Mouse (Mus musculus): ENCODE measurements around the gene Acaa1a. TPM values are rescaled to one million over a fixed set of nuclear protein-coding genes. Genes with fewer than 3 reads are reported as not detected.

Gene Acaa1a
- polyA plus RNA-seq, 1 experiment from 2014 or later = 87.7 TPM

DNA sequence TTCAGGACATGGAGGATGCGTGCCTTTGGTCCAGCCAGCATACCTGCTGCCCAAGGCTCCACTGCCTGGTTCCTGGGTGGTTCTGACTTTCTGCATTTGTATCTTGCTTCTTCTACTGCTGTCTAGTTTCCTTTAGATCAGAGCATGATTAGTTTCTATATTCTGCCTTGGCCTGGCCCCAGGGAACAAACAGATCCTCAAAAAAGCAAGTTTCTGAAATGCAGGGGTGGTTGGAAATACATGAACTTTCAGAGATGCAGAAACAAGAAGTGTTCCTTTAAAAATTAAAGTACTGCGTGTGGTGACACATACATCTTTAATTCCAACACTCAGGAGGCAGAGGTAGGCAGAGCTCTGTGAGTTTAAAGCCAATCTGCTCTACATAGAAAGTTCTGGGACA, 4.6 kb upstream of the Acaa1a start:
- H3K4me3 ChIP-seq (ENCODE audit: low read length) = no peak overlapping the region
- 88% methylated on average over 2 of the region's 2 CpGs for WGBS
- no peak overlapping the region for H3K27ac ChIP-seq (ENCODE audit: low read depth, low read length)
- H3K27me3 ChIP-seq (ENCODE audit: control insufficient read depth, insufficient read depth, low read length) = no peaks in the 10 kb centered on the region
- no peaks in the 10 kb centered on the region for H3K9me3 ChIP-seq (ENCODE audit: control insufficient read depth, low read length)
- no peak overlapping the region for H3K9ac ChIP-seq (ENCODE audit: low read depth, low read length)
- H3K4me2 ChIP-seq (replicated peaks; ENCODE audit: low read depth, low read length) = no peak overlapping the region
- H3K4me1 ChIP-seq (ENCODE audit: control insufficient read depth, insufficient read depth, low read length) = peaks cover 4% of the 10 kb centered on the region; the same call in 1 of the 2 replicates
- H3K36me3 ChIP-seq (ENCODE audit: control insufficient read depth, insufficient read depth, low read length) = no peaks in the 10 kb centered on the region; the same call in 1 of the 2 replicates
- ATAC-seq (ENCODE audit: low FRiP score, low TSS enrichment) = no peak

- H3K4me2 ChIP-seq (replicated peaks; ENCODE audit: low read depth, low read length) = no peak overlapping the region
- H3K4me3 ChIP-seq (ENCODE audit: low read length) = no peak overlapping the region
- H3K4me1 ChIP-seq (ENCODE audit: control insufficient read depth, insufficient read depth, low read length) = peaks cover 8% of the 10 kb centered on the region
- ATAC-seq (ENCODE audit: low FRiP score, low TSS enrichment) = no peak
- no peaks in the 10 kb centered on the region for H3K27me3 ChIP-seq (ENCODE audit: control insufficient read depth, insufficient read depth, low read length)
- 85% methylated on average over 4 of the region's 4 CpGs for WGBS
- no peaks in the 10 kb centered on the region for H3K9me3 ChIP-seq (ENCODE audit: control insufficient read depth, low read length)
- H3K27ac ChIP-seq (ENCODE audit: low read depth, low read length) = no peak overlapping the region
- no peaks in the 10 kb centered on the region; the same call in 1 of the 2 replicates for H3K36me3 ChIP-seq (ENCODE audit: control insufficient read depth, insufficient read depth, low read length)
- H3K9ac ChIP-seq (ENCODE audit: low read depth, low read length) = no peak overlapping the region
Observed at GRCm38 (mm10) chr9:119335571-119335970, 3.9 kb upstream of the Acaa1a start.

GRCm38 (mm10) chr9:119337842-119338241, 1.6 kb upstream of the Acaa1a start:
- Histone ChIP-seq H3K9me3 (ENCODE audit: control insufficient read depth, low read length) (no peaks in the 10 kb centered on the region), H3K9ac (ENCODE audit: low read depth, low read length) (no peak overlapping the region), H3K4me1 (ENCODE audit: control insufficient read depth, insufficient read depth, low read length) (peaks cover 19% of the 10 kb centered on the region), H3K36me3 (ENCODE audit: control insufficient read depth, insufficient read depth, low read length) (no peaks in the 10 kb centered on the region; the same call in 1 of the 2 replicates), H3K27me3 (ENCODE audit: control insufficient read depth, insufficient read depth, low read length) (no peaks in the 10 kb centered on the region), H3K4me3 (ENCODE audit: low read length) (no peak overlapping the region), H3K27ac (ENCODE audit: low read depth, low read length) (no peak overlapping the region), H3K4me2 (replicated peaks; ENCODE audit: low read depth, low read length) (no peak overlapping the region)
- no peak for ATAC-seq (ENCODE audit: low FRiP score, low TSS enrichment)
- WGBS = 75% methylated on average over 14 of the region's 14 CpGs

GRCm38 (mm10) chr9:119338350-119338749, 1.1 kb upstream of the Acaa1a start:
- WGBS = 92% methylated on average over 3 of the region's 3 CpGs
- ATAC-seq (ENCODE audit: low FRiP score, low TSS enrichment) = no peak
- Histone ChIP-seq H3K27ac (ENCODE audit: low read depth, low read length) (no peak overlapping the region), H3K36me3 (ENCODE audit: control insufficient read depth, insufficient read depth, low read length) (peaks cover 5% of the 10 kb centered on the region; the same call in 1 of the 2 replicates), H3K27me3 (ENCODE audit: control insufficient read depth, insufficient read depth, low read length) (no peaks in the 10 kb centered on the region), H3K4me2 (replicated peaks; ENCODE audit: low read depth, low read length) (no peak overlapping the region), H3K9ac (ENCODE audit: low read depth, low read length) (no peak overlapping the region), H3K9me3 (ENCODE audit: control insufficient read depth, low read length) (no peaks in the 10 kb centered on the region), H3K4me1 (ENCODE audit: control insufficient read depth, insufficient read depth, low read length) (peaks cover 19% of the 10 kb centered on the region), H3K4me3 (ENCODE audit: low read length) (no peak overlapping the region)

- no peak overlapping the region for H3K27ac ChIP-seq (ENCODE audit: low read depth, low read length)
- WGBS = 48% methylated on average over 7 of the region's 7 CpGs
- ATAC-seq (ENCODE audit: low FRiP score, low TSS enrichment) = no peak
Observed at GRCm38 (mm10) chr9:119339106-119339505, 370 bp upstream of the Acaa1a start.

GRCm38 (mm10) chr9:119340212-119340580, 720 bp downstream of the Acaa1a start:
- Histone ChIP-seq H3K4me3 (ENCODE audit: low read length) (peak overlapping the region; percentile 74), H3K4me2 (replicated peaks; ENCODE audit: low read depth, low read length) (peak overlapping the region; percentile 91), H3K9ac (ENCODE audit: low read depth, low read length) (peak overlapping the region; percentile 73; the same call in 1 of the 2 replicates), H3K27ac (ENCODE audit: low read depth, low read length) (peak overlapping the region; percentile 94), H3K27me3 (ENCODE audit: control insufficient read depth, insufficient read depth, low read length) (no peaks in the 10 kb centered on the region), H3K36me3 (ENCODE audit: control insufficient read depth, insufficient read depth, low read length) (peaks cover 23% of the 10 kb centered on the region), H3K9me3 (ENCODE audit: control insufficient read depth, low read length) (no peaks in the 10 kb centered on the region), H3K4me1 (ENCODE audit: control insufficient read depth, insufficient read depth, low read length) (peaks cover 19% of the 10 kb centered on the region)
- 2% methylated on average over 8 of the region's 8 CpGs for WGBS
- ATAC-seq (ENCODE audit: low FRiP score, low TSS enrichment) = no peak

More at GRCm38 (mm10) chr9:119339106-119339505, 370 bp upstream of the Acaa1a start:
- peak overlapping the region; percentile 74 for H3K4me3 ChIP-seq (ENCODE audit: low read length)
- H3K36me3 ChIP-seq (ENCODE audit: control insufficient read depth, insufficient read depth, low read length) = peaks cover 12% of the 10 kb centered on the region; the same call in 1 of the 2 replicates
- H3K27me3 ChIP-seq (ENCODE audit: control insufficient read depth, insufficient read depth, low read length) = no peaks in the 10 kb centered on the region
- H3K9ac ChIP-seq (ENCODE audit: low read depth, low read length) = peak overlapping the region; percentile 73; the same call in 1 of the 2 replicates
- H3K4me2 ChIP-seq (replicated peaks; ENCODE audit: low read depth, low read length) = peak overlapping the region; percentile 91
- H3K4me1 ChIP-seq (ENCODE audit: control insufficient read depth, insufficient read depth, low read length) = peaks cover 19% of the 10 kb centered on the region
- no peaks in the 10 kb centered on the region for H3K9me3 ChIP-seq (ENCODE audit: control insufficient read depth, low read length)

GRCm38 (mm10) chr9:119340909-119341816, 1.7 kb downstream of the Acaa1a start, which contains the start of gene Myd88:
Gene Myd88, minus strand, starts transcription at chr9:119341411.
- Histone ChIP-seq H3K9me3 (ENCODE audit: control insufficient read depth, low read length) (no peaks in the 10 kb centered on the region), H3K27ac (ENCODE audit: low read depth, low read length) (peak within 1 kb of the TSS; percentile 94), H3K36me3 (ENCODE audit: control insufficient read depth, insufficient read depth, low read length) (peaks cover 33% of the 10 kb centered on the region), H3K4me3 (ENCODE audit: low read length) (peak within 1 kb of the TSS; percentile 74), H3K4me2 (replicated peaks; ENCODE audit: low read depth, low read length) (peak within 1 kb of the TSS; percentile 91), H3K9ac (ENCODE audit: low read depth, low read length) (peak within 1 kb of the TSS; percentile 80), H3K27me3 (ENCODE audit: control insufficient read depth, insufficient read depth, low read length) (no peaks in the 10 kb centered on the region), H3K4me1 (ENCODE audit: control insufficient read depth, insufficient read depth, low read length) (peaks cover 19% of the 10 kb centered on the region)
- ATAC-seq (ENCODE audit: low FRiP score, low TSS enrichment) = peak; percentile 97
- WGBS = 1% methylated on average over 68 of the region's 68 CpGs

GRCm38 (mm10) chr9:119342728-119343127, 3.3 kb downstream of the Acaa1a start:
- H3K27me3 ChIP-seq (ENCODE audit: control insufficient read depth, insufficient read depth, low read length) = no peaks in the 10 kb centered on the region
- H3K27ac ChIP-seq (ENCODE audit: low read depth, low read length) = no peak overlapping the region
- H3K9me3 ChIP-seq (ENCODE audit: control insufficient read depth, low read length) = no peaks in the 10 kb centered on the region
- no peak for ATAC-seq (ENCODE audit: low FRiP score, low TSS enrichment)
- H3K4me2 ChIP-seq (replicated peaks; ENCODE audit: low read depth, low read length) = no peak overlapping the region; the same call in 1 of the 2 replicates
- H3K36me3 ChIP-seq (ENCODE audit: control insufficient read depth, insufficient read depth, low read length) = peaks cover 45% of the 10 kb centered on the region
- peaks cover 19% of the 10 kb centered on the region for H3K4me1 ChIP-seq (ENCODE audit: control insufficient read depth, insufficient read depth, low read length)
- H3K4me3 ChIP-seq (ENCODE audit: low read length) = no peak overlapping the region
- H3K9ac ChIP-seq (ENCODE audit: low read depth, low read length) = no peak overlapping the region
- 88% methylated on average over 7 of the region's 7 CpGs for WGBS

DNA sequence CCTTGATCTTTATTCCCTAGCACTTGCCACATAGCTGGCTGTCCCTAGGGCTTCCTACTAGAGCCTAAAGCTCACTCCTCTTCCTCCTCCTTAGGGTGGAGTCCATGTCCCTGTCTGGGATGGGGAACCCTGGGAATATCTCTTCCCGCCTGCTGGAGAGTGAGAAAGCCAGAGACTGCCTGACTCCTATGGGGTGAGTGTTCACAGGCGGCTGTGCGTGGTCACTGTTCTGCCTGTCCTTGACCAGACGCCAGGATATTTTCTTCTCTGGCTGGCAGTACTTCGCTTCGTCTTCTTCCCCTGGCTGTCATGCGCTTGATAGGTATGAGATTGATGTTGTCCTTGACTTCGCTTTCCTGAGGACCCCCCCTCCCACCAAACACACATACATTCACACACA, 6.9 kb downstream of the Acaa1a start:
- 88% methylated on average over 8 of the region's 8 CpGs for WGBS

More for the DNA sequence above, 6.9 kb downstream of the Acaa1a start:
- H3K9ac ChIP-seq (ENCODE audit: low read depth, low read length) = no peak overlapping the region
- no peak for ATAC-seq (ENCODE audit: low FRiP score, low TSS enrichment)
- no peaks in the 10 kb centered on the region for H3K9me3 ChIP-seq (ENCODE audit: control insufficient read depth, low read length)
- H3K36me3 ChIP-seq (ENCODE audit: control insufficient read depth, insufficient read depth, low read length) = peaks cover 66% of the 10 kb centered on the region
- no peaks in the 10 kb centered on the region for H3K27me3 ChIP-seq (ENCODE audit: control insufficient read depth, insufficient read depth, low read length)
- no peak overlapping the region for H3K4me2 ChIP-seq (replicated peaks; ENCODE audit: low read depth, low read length)
- no peak overlapping the region for H3K4me3 ChIP-seq (ENCODE audit: low read length)
- peaks cover 11% of the 10 kb centered on the region; the same call in 1 of the 2 replicates for H3K4me1 ChIP-seq (ENCODE audit: control insufficient read depth, insufficient read depth, low read length)
- no peak overlapping the region for H3K27ac ChIP-seq (ENCODE audit: low read depth, low read length)
